Mouse (Mus musculus) CD8-positive naive resting alpha-beta T cell, adult 2 months (primary cell): ENCODE results near the gene Chst2.

Experiments
- DNase-seq, 2 experiments: peaks; one replicate each; pipeline ENCODE4 v3.0.0; 2022; ENCODE audit warnings: low read depth in 2 of 2, low spot score in 2 of 2

Gene Chst2

GRCm38 (mm10) chr9:95406571-95407561 is at the start of gene Chst2:
Gene Chst2 (minus strand): TSS chr9:95406722.
- DNase-seq = peak; percentile 13 to 14

GRCm38 (mm10) chr9:95451931-95452330 is 45.4 kb upstream of the Chst2 start:
- DNase-seq = no peak

- no peak for DNase-seq
These were observed 44.1 kb upstream of the Chst2 start for GRCm38 (mm10) chr9:95450586-95450985.

- DNase-seq = no peak
These were observed 35.8 kb upstream of the Chst2 start for GRCm38 (mm10) chr9:95442321-95442731.

- DNase-seq = no peak
These were observed 31.4 kb upstream of the Chst2 start for GRCm38 (mm10) chr9:95437883-95438282.

GRCm38 (mm10) chr9:95436294-95436613 is 29.7 kb upstream of the Chst2 start:
- no peak for DNase-seq

- DNase-seq = no peak
These were observed 29.2 kb upstream of the Chst2 start for GRCm38 (mm10) chr9:95435506-95436293.

GRCm38 (mm10) chr9:95428277-95428676 is 21.8 kb upstream of the Chst2 start:
- DNase-seq = no peak

GRCm38 (mm10) chr9:95413911-95414310 is 7.4 kb upstream of the Chst2 start:
- no peak for DNase-seq

GRCm38 (mm10) chr9:95412047-95412446 is 5.5 kb upstream of the Chst2 start:
- DNase-seq = no peak

GRCm38 (mm10) chr9:95407586-95408220 is 1.2 kb upstream of the Chst2 start:
- DNase-seq = no peak

- no peak for DNase-seq
These were observed 464 bp downstream of the Chst2 start for GRCm38 (mm10) chr9:95405946-95406570.

GRCm38 (mm10) chr9:95405511-95405945 is 994 bp downstream of the Chst2 start:
- peak; percentile 62 to 72 for DNase-seq

- DNase-seq = no peak
These were observed 1.6 kb downstream of the Chst2 start for GRCm38 (mm10) chr9:95404811-95405465.

- DNase-seq = no peak
These were observed 4.8 kb downstream of the Chst2 start for GRCm38 (mm10) chr9:95401686-95402085.

GRCm38 (mm10) chr9:95392011-95392410 is 14.5 kb downstream of the Chst2 start:
- DNase-seq = no peak

- DNase-seq = no peak
These were observed 16.6 kb downstream of the Chst2 start for GRCm38 (mm10) chr9:95389956-95390355.

GRCm38 (mm10) chr9:95387881-95388380 is 18.6 kb downstream of the Chst2 start:
- no peak for DNase-seq

- DNase-seq = no peak
These were observed 30.6 kb downstream of the Chst2 start for GRCm38 (mm10) chr9:95375966-95376365.

- DNase-seq = no peak
These were observed 31.2 kb downstream of the Chst2 start for GRCm38 (mm10) chr9:95375336-95375735.
